Mouse (Mus musculus): ENCODE results near the gene Id3. TPM values are rescaled to one million over a fixed set of nuclear protein-coding genes. Genes with fewer than 3 reads are reported as not detected.
A peak's percentile ranks its signal among the peaks of the same experiment; 100 is the strongest.

Id3 gene
- total RNA-seq, 2 experiments from 2014 or later = 51.3 to 59.3 TPM

DNA sequence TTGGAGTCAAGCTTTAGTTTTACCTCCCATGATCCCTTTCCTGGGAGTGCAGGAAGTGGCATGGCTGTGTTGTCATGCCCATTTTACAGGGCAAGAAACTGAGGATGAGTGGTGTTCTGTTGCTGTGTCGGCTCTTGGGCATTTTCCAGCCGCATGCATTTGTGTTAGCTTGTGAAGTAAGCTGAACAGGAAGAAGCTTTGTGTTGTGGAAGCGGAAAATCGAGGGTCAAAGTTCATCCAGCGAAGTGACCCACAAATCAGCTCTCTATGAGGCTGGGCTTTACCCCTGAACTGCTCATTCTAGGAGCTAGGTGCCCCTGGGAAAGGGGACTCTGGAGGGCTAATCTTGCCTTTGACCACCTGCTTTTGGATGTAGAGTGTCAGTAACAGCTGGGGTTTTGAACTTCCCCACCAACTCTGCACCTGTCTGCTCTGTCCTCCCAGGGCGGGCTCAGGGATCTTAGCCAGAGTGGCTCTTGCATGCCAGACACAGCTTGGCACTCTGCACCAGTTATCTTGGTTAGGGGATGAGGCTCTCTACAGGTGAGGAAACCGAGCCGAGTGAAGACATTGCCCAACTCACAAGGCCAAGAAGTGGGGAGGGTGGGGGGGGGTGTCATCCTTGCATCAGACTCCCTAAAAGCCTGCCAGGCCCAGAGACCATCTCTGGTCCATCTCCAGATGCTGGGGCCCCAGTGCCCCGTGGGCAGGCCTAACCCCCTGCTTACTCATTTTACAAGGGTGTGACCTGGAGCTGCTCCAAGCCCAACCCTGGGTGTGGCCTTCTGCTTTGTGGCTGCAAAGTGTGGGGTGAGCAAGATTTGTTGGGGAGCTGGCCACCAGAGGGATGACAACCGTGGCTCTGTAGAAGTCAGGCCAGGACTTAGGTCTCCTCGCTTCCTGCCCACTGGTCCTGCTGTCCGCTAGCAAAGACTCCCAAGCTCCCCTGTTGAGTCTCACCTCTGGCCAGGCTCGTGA is 31.2 kb downstream of the Id3 start:
- peak in 1 of 2 experiments; percentile 71 for DNase-seq (ENCODE audit: low spot score in 2 of 2)

DNA sequence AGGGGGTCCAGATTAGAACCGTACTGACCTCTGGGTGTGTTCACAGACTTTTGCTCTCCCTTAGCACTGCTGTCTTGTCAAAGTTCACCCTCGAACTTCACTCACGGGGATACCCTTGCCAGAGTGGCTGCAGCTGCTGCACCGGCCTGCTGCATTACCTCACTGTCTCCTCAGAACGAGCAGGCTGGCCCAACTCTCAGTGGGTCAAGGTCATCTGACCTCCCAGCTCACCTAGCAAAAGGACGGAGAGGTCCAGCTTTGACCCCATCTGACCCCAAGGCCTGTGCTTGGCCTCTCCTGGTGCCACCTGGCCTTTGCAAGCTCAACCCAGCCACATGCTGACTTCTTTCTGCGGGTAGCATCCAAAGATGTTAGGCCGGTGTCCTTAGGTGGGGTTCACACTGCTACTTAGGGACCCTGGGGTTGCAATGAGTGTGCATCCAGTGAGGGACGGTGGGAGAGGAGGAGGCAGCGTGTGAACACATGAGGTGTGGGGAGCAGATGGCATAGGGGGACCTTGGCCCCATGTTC is 32.8 kb downstream of the Id3 start:
- DNase-seq (ENCODE audit: low spot score in 2 of 2) = no peak

DNA sequence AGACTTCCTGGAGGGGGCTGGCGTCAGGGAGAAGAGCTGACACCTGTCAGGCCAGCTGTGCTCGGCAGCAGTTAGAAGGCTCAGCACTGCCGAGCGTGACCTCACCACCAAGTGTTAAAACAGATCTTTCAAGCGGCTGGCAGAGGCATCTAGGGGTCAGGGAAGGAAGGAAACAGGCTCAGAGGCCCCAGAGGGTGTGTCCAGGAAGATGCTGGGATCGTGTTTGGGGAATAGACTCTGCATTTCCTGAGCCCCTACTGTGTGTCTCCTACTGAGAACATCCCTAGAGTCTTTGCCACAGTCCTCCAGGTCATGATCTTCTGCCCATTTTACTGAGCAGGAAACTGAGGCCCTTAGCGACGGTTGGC is 33.9 kb downstream of the Id3 start:
- no peak for DNase-seq (ENCODE audit: low spot score in 2 of 2)

DNA sequence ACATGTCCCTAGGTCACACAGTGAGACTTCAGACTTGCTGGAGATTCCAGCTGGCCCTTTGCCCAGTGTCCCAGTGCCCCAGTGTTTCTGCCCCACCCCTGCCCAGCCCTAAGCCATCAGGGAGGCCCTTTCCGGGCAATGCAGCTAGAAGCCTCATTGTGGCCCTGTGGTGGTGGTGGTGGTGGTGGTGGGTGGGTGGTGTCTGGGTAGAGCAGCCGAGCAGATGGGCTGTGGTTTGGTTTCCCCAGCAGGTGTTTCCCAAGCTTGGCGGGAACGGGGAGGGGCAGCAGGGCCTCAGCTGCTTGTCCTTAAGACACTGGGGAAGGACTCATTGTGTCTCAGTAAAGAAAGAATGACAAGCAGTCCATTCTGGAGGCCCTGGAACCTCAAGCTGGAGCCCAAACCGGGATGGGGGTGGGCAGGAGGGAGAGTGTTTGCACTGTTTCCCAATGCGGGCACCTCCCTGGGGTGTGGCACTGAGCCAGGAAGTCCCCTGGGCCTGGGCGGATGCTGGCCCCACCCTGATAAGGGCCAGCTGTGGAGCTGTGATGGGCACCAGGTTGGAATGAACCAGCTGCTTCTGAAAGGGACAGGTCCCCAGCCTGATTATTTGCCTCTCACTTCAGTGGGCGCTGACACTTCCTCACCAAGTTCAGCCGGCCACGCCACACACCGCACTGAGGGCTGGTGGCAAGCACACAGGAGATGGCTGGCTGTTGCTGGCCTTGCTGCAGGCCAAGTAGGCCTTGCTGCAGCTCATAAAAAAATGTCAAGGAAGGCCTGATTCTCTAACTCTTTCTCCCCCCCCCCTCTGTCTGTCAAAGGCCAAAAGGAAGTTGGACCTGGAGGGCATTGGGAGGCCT is 34.5 kb downstream of the Id3 start:
- peak in 1 of 2 experiments; percentile 59 for DNase-seq (ENCODE audit: low spot score in 2 of 2)

DNA sequence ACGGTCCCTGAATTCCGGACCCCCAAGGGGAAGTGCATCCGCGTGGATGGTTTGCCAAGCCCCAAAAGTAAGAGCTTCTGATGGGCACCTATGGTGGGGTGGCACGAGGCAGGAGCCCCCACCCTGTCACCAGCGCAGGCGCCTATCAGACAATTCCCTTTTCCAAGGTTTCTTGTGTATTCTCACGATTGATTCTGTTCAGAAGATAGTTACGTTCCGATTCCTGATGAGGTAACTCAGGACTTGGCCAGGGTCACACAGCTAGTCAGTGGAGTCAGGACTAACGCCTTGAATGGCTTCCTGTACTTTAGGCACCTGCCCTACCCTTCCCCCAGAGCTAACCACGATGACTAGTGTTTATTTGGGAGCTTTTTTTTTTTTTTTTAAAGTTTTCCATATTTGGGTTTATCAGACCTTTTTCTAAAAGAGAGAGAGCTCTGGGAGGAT is 35.2 kb downstream of the Id3 start:
- no peak for DNase-seq (ENCODE audit: low spot score in 2 of 2)

DNA sequence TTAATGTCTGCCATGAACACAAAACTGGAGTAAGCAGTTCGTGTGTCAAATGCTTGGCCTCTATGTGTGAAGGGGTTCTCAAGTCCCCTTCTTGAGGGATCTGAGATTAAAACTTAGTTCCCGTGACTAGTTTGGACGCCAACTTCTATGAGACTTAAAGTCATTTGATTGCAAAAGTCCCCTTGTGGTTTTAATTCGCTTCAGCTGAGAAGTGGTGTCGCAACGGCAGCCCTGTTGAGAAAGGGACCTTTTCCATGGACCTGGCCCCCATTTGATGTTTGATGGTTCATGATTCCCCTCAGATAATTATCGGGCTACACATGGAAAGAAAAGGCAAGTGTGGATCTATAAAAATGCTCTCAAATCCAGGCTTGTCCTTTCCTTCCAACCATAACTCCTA is 36.2 kb downstream of the Id3 start:
- no peak for DNase-seq (ENCODE audit: low spot score in 2 of 2)

DNA sequence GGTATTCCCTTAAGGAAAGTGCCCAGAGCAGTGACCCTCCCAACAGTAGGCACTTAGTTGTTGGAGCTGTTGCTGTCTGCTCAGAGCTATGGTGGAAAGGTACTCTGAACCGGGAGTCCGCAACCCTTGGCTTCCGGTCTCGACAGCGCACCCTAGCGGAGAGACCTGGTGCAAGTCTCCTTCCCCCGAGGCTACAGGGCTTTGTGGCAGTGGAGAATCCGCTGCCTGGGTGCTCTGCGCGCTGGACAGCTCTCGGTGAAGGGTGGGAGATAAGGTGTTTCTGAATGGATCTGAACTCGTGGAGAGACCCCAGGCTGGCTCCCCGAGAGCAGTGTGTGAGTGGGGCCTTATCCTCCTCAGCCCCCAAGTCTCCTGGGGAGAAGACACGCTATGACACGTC is 36.7 kb downstream of the Id3 start:
- peak; percentile 76 to 87 for DNase-seq (ENCODE audit: low spot score in 2 of 2)

DNA sequence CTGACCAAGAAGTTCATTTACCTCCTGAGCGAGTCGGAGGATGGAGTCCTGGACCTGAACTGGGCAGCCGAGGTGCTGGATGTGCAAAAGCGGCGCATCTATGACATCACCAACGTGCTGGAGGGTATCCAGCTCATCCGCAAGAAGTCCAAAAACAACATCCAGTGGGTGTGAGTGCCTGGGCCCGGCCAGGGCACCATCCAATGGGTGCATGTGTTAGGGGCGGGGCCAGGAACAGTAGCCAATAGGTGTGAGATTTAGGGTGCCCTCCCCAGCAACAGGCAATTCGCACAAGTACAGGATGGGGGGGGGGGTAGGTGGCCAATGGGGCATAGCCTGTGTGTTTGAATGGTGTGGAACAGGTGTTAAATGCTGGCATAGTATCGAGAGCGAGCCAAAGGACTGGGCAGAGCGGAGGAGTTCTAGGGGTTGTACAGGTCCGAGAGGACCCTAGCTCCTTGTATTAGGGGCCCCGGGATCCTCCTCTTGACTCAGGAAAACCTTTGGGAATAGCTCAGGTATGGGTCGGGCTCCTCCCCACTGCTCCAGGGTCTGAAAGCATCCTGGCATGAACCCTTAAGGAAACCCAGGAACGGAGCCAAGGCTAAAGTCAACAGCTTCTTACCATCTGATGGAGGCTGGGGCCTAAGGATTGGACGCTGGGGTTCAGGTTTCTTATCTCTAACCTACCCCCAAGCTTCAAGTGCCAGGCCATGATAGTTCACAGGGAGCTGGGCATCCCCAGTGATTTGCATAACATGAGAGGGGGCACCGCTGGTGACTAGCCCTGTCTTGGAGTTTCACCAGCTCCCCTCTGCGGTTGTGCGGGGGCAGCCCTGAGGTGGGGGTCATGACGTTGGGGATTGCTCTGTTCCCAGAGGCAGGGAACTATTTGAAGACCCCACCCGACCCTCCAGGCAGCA is 37.4 kb downstream of the Id3 start:
- peak; percentile 53 to 80 for DNase-seq (ENCODE audit: low spot score in 2 of 2)

DNA sequence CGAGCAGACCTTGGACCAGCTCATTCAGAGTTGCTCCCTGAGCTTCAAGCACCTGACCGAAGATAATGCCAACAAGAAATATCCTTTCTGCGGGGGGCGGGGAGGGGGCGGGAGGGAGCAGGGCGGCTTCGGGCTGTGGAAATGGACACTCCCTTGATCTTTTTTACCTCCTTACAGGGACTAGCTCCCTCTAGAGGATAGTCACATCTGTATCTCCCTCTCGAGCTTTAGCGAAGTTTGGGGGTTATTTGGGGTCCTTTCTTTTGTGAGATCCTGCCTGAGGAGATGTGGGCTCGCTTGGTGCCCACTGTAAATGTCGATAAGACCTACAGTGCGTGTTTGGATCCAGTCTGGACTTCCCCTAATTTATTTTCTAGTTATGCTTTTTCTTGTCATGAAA is 38.1 kb downstream of the Id3 start:
- DNase-seq (ENCODE audit: low spot score in 2 of 2) = no peak

DNA sequence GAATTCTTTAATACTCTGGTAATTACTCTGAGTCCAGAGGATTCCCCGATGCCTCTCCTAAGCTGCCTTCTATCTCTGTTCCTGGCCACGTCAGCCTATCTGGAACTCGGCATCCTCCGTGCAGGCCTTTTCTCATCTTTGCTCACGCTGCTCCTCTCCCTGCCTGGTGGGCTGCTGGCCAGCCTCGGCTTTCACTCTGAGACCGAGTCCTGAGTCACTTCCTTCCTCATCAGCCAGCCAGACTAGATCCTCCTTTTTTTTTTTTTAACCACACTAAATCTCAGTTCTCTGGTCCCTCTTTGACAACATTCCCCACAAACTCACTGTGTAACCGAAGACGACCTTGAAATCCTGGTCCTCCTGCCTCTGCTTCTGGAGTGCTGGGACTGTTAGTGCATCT is 42.1 kb downstream of the Id3 start:
- DNase-seq (ENCODE audit: low spot score in 2 of 2) = peak in 1 of 2 experiments; percentile 57

DNA sequence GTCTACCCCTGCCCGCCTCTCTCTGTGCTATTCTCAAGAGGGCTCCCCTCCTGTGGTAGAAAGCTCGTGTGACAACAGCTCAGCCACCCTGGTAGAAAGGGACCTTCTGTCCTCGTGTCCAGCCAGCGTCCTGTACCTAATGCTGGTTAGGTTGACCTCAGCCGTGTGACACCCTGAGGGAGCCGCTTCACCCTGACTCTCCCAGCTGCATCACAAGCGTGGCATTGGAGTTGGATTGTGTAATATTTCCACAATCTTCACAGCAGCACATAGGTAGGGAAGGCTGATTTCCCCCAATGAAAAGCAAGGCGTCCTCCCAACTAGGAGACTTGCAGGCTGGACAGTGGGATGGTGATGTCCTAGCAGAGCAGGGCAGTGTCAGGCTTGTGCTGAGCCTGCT is 43.0 kb downstream of the Id3 start:
- DNase-seq (ENCODE audit: low spot score in 2 of 2) = no peak

DNA sequence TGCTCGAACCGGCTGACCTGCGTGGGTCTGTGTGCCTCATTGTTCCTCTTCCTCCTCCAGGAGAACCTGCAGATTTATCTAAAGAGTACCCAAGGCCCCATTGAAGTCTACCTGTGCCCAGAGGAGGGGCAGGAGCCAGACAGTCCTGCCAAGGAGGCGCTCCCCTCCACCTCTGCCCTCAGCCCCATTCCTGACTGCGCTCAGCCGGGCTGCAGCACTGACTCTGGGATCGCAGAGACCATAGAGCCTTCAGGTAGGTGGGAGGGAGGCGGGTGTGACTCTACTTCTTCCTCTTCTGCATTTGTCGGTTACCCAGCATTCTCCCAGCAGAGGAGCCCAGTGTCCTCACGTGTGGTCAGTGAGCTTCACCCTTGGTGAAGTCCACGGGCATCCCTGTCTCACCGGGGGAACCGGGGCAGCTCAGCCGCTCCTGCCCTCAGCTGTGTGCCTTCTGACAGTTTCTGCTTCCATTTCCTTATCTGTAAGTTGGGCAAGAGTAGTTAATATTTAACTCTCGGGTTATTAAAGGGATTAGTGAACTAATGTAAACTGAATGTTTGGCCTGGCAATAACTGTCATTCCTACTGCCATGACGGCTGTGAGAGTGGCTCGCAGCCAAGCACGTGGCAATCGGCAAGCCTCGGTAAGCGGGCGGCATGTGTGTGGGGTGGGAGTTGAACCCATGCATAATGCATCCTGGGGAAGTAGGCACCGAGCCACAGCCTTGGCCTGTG is 43.6 kb downstream of the Id3 start:
- DNase-seq (ENCODE audit: low spot score in 2 of 2) = no peak

DNA sequence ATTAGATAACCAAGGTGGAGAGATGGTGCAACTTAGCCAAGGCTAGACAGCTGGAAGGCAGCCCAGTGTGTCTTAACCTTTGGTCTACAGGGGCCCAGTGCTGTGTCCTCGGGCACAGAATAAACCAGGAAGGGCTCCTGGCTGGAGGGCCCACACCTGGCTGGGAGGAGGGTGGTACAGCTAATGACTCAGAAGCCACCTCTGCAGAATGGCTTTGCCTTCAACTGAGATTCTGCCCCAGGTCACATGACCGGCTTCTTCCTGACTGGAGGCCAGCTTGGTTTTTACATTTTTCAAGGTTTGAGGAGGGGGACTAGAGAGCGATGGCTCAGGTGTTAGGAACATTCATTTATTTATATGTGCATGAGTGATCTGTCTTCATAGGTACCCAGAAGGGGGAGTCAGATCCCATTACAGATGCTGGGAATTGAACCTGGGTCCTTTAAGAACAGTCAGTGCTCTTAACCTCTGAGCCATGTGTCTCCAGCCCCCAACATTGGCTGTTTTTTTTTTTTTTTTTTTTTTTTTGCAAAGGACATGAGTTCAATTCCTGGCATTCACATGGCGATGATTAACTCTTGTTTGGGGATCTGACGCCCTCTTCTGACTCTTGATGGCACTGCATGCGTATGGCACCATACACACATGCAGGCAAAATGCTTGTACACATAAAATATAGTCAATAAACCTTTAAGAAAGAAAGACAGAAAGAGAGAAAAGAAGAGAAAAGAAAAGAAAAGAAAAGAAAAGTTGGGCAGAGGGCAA is 45.9 kb downstream of the Id3 start:
- DNase-seq (ENCODE audit: low spot score in 2 of 2) = peak in 1 of 2 experiments; percentile 5

DNA sequence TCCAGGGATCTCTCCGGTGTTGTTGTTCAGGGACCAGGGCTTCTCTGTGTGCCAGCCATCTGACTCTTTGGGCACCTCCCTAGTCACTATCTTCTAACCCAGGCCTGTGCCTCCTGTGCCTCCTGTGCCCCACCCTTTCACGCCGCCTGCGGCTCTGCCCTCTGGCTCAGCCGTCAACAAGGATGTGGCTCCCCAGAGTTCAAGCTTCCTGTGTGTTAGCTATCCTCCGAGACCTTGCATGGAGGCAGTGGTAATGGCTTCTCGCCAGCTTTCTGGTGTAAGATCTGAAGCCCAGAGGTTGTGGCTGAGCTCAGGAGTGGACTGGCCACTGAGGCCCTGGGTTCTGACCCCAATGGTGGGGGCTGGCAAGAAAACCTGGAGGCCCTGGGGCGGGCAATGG is 46.6 kb downstream of the Id3 start:
- no peak for DNase-seq (ENCODE audit: low spot score in 2 of 2)

DNA sequence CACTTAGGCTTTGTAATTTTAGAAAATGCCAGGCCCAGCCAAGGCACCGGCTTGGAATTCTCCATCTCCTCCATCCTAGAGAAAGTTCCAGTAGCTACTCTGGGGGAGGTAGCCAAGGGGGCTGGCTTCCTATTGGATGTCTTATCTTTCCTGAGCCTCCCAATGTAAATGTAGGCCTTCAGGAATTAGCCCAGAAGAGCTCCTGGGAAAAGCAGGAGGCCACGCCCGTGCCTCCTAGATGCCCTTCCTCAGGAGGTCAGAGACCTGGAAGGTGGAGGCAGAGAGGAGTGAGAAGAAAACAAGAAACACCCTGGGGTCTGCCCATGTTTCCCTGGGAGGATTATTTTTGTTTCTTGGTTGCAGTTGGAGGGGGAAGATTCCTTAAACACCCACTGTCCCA is 50.3 kb downstream of the Id3 start:
- DNase-seq (ENCODE audit: low spot score in 2 of 2) = no peak

DNA sequence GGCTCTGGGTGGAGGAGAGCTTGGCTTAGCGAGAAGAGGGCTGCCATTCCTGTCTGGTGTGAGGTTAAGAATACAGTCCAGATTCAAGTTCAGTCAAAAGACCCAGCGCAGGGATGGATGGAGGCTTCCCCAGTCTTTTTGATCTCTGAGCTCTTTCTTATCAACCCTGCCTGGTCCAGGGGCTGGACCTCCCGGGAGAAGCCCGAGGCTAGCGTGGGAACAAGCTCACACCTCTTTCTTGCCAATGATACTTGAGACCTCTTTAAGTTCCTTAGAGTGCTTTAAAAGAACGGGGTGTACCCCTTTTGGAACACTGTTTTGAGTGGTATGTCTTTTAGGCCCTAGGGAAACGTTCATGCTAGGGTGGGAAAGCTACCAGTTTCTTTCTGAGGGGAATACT is 51.7 kb downstream of the Id3 start:
- DNase-seq (ENCODE audit: low spot score in 2 of 2) = no peak
